Mouse (Mus musculus) cerebellum, postnatal 10 days (tissue): Measurements from ENCODE around the gene Gm13420.
"Not testable (repeated sequence)": the region's sequence is repeated elsewhere in the genome, so short reads cannot be mapped to it uniquely, and the experiment has no call there.

ENCODE experiments used
- DNase-seq, 2 experiments: peaks; one replicate each; pipeline ENCODE4 v3.0.0; 2021; ENCODE audit warnings: mixed read lengths in 2 of 2

Gm13420 gene

GRCm38 (mm10) chr2:29751497-29751896, at the start of gene Gm13420:
Gm13420 (minus strand) TSS chr2:29751685.
- no peak for DNase-seq

- DNase-seq, result no peak
Observed at GRCm38 (mm10) chr2:29792772-29793487, 41.4 kb upstream of the Gm13420 start.

- peak; percentile 86 to 89 for DNase-seq
Observed at GRCm38 (mm10) chr2:29787937-29788681, 36.6 kb upstream of the Gm13420 start, which contains the start of gene Trub2. Trub2 (minus strand) TSS chr2:29788502.

- DNase-seq, result peak; percentile 92 to 95
Observed at GRCm38 (mm10) chr2:29787104-29787917, 35.8 kb upstream of the Gm13420 start, which contains the start of gene Coq4. Coq4 (plus strand) TSS chr2:29787493.

- DNase-seq, result no peak
Observed at GRCm38 (mm10) chr2:29784290-29784689, 32.8 kb upstream of the Gm13420 start.

- not testable (repeated sequence) for DNase-seq
Observed at GRCm38 (mm10) chr2:29781256-29781655, 29.8 kb upstream of the Gm13420 start.

- no peak for DNase-seq
Observed at GRCm38 (mm10) chr2:29773323-29773722, 21.8 kb upstream of the Gm13420 start.

GRCm38 (mm10) chr2:29771611-29772461, 20.4 kb upstream of the Gm13420 start:
- DNase-seq, result no peak

GRCm38 (mm10) chr2:29770162-29770561, 18.7 kb upstream of the Gm13420 start:
- DNase-seq, result no peak

GRCm38 (mm10) chr2:29768901-29769300, 17.4 kb upstream of the Gm13420 start:
- DNase-seq, result no peak

- DNase-seq, result no peak
Observed at GRCm38 (mm10) chr2:29767976-29768709, 16.7 kb upstream of the Gm13420 start.

GRCm38 (mm10) chr2:29764831-29765230, 13.3 kb upstream of the Gm13420 start:
- peak; percentile 83 to 89 for DNase-seq

- DNase-seq, result no peak
Observed at GRCm38 (mm10) chr2:29755693-29756092, 4.2 kb upstream of the Gm13420 start.

GRCm38 (mm10) chr2:29752397-29752796, 912 bp upstream of the Gm13420 start:
- DNase-seq, result no peak

- DNase-seq, result no peak
Observed at GRCm38 (mm10) chr2:29748499-29748898, 3.0 kb downstream of the Gm13420 start.

GRCm38 (mm10) chr2:29747852-29748251, 3.6 kb downstream of the Gm13420 start:
- DNase-seq, result peak; percentile 59 to 65

GRCm38 (mm10) chr2:29747188-29747782, 4.2 kb downstream of the Gm13420 start:
- DNase-seq, result peak; percentile 32 to 41

- no peak for DNase-seq
Observed at GRCm38 (mm10) chr2:29744256-29744655, 7.2 kb downstream of the Gm13420 start.

- DNase-seq, result no peak
Observed at GRCm38 (mm10) chr2:29741207-29741606, 10.3 kb downstream of the Gm13420 start.

- peak in 1 of 2 experiments; percentile 43 for DNase-seq
Observed at GRCm38 (mm10) chr2:29739368-29739767, 12.1 kb downstream of the Gm13420 start.

- no peak for DNase-seq
Observed at GRCm38 (mm10) chr2:29738799-29739198, 12.7 kb downstream of the Gm13420 start.
